Mouse (Mus musculus): ENCODE results near the gene Allc. TPM values are rescaled to one million over a fixed set of nuclear protein-coding genes. Genes with fewer than 3 reads are reported as not detected.

Gene Allc
- polyA plus RNA-seq (2012; rRNA removed), result not detected in 2 replicates

GRCm38 (mm10) chr12:28582423-28582822, at the start of gene Allc:
Gene Allc, minus strand, starts transcription at chr12:28582523.
- whole genome bisulfite sequencing, result 76% methylated on average over 8 of the region's 8 CpGs
- no peak for DNase-seq (ENCODE audit: low read depth, low spot score)

DNA sequence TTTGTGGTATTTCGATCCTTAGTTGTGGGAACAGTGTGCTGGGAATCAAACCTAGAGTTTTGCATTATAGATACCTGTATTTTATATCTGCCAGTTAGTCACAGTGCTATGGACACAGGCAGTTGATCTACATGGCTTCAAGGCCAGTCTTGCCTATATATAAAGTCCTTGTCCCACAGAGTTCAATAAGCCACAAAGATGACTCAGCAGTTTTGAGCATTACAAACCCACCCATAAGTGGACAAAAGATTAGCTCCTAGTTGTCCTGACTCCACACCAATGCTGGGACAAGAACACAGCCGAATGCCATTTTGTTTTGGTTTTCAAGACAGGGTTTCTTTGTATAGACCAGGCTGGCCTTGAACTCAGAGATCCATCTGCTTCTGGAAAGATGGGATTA, 46.1 kb upstream of the Allc start:
- WGBS, result 96% methylated on average over 2 of the region's 2 CpGs

GRCm38 (mm10) chr12:28627092-28627491, 44.8 kb upstream of the Allc start:
- DNase-seq (ENCODE audit: low read depth, low spot score), result no peak
- WGBS, result 52% methylated on average over 4 of the region's 4 CpGs

More for the DNA sequence above, 46.1 kb upstream of the Allc start:
- DNase-seq (ENCODE audit: low read depth, low spot score), result no peak

GRCm38 (mm10) chr12:28625407-28625806, 43.1 kb upstream of the Allc start:
- DNase-seq (ENCODE audit: low read depth, low spot score), result no peak
- WGBS, result 77% methylated on average over 7 of the region's 7 CpGs

DNA sequence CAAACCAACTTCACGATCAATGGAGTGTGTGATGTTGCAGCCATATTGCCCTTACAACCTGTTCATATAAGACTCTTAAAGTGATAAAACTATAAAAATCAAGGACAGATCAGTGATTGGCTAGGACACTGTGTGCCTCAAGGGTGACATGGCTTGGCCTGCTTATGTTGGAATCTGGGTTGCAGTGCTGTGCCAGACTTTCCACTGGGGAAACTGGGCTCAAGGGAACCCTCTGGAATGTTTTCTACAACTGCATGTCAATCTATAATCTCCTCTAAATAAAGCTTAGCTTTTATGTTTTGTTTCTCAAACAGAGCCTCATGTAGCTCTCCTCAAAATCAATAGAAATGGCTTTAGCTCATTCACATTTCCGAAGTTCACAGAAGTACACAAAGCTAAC, 41.9 kb upstream of the Allc start:
- DNase-seq (ENCODE audit: low read depth, low spot score), result no peak
- 50% methylated on average over 2 of the region's 2 CpGs for WGBS

GRCm38 (mm10) chr12:28623195-28623594, 40.9 kb upstream of the Allc start, which contains the start of gene Colec11:
Gene Colec11, minus strand, starts transcription at chr12:28623377.
- no peak for DNase-seq (ENCODE audit: low read depth, low spot score)
- WGBS, result 47% methylated on average over 5 of the region's 5 CpGs

GRCm38 (mm10) chr12:28622641-28623040, 40.3 kb upstream of the Allc start:
- no peak for DNase-seq (ENCODE audit: low read depth, low spot score)
- 78% methylated on average over 1 of the region's 1 CpGs for WGBS

DNA sequence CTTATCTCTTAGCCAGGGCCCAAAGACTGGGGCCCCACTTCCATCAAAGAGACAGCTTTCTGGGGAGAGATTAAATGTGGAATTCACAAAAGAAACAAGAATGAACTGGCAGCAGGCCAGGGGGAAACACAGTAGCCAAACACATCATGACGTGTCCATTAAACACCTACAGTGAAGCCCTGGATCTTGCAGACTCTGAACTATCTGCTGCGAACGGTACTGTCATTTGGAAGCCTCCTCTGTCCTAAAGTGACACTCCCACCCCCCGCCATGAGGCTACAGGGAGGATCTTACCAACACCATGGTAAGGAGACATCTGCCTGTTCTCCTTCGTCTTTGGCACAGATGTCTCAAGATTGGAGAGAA, 39.8 kb upstream of the Allc start:
- 26% methylated on average over 5 of the region's 5 CpGs for WGBS
- no peak for DNase-seq (ENCODE audit: low read depth, low spot score)

DNA sequence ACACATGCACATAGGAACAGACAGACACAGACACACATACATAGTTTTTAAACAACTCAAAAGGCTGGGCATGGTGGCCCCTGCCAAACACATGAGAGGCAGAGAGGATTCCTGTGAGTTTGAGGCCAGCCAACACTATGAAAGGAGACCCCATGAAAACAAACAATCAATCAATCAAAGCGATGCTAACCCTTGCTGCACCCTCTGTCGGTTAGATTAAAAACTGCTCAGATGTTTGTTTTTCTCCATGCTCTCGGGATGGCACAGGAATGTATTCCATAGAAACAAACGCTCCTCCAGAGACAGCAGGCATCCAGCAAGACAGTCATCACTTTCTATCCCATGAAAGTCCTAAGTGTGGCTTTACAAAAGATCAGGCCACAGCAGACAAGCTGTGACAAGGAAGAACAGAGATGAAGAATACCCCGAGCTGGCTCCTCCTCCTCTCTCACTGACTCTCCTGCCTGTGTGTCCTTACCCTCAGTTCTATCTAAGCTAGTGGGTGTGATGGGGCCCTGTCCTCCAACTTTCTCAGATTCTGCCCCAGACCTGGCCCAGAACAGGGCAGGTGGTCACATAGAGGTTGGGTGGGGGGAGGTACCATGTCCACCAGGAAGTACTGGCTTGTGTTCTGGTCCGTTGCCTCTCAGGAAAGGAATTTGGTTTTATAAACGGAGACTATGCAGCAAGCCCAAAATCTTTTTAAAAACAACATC, 39.3 kb upstream of the Allc start:
- WGBS, result 13% methylated on average over 7 of the region's 7 CpGs
- DNase-seq (ENCODE audit: low read depth, low spot score), result no peak

GRCm38 (mm10) chr12:28617297-28617696, 35.0 kb upstream of the Allc start:
- DNase-seq (ENCODE audit: low read depth, low spot score), result no peak
- WGBS, result 37% methylated on average over 4 of the region's 4 CpGs

GRCm38 (mm10) chr12:28614401-28614800, 32.1 kb upstream of the Allc start:
- WGBS, result 67% methylated on average over 7 of the region's 7 CpGs
- no peak for DNase-seq (ENCODE audit: low read depth, low spot score)

- no peak for DNase-seq (ENCODE audit: low read depth, low spot score)
- 33% methylated on average over 6 of the region's 6 CpGs for WGBS
Measured at GRCm38 (mm10) chr12:28612391-28612790, 30.1 kb upstream of the Allc start.

DNA sequence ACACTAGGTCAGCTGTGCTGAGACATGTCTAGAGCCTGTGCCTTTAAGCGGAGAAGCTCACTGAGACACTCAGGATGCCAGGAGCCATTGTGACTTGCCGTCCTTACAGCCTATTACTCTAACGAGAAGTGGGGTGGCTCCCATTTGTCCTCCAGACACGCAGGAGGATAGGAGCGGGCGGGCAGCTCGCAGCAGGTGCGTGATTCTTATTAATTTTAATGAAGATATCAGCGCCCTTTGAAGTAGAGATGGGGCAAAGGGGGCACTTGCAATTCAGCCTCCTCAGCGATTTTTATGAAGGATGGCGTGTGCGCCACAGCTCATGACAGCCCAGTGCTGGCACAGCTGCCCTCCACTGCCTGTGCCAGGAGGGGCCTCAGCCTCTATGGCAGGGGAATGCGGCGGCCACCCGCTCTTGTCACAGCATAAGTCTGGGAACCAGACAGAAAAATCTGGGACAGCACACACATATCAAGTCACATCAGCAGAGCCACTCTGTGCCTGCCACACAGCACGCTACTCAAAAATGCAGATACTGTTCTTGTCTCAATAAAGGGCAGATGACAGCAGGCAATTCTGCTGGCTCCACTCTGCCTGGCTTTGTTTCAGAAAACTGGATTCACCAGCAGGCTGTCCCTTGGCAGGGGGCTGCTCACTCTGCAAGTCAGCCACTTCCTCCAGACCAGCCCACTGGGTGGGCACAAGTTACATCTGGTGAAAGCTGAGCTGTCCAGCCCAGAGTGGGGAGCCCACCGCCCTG, 25.4 kb upstream of the Allc start:
- 64% methylated on average over 17 of the region's 17 CpGs for WGBS

GRCm38 (mm10) chr12:28603494-28603893, 21.2 kb upstream of the Allc start:
- WGBS, result 71% methylated on average over 1 of the region's 1 CpGs
- DNase-seq (ENCODE audit: low read depth, low spot score), result no peak

More for the DNA sequence above, 25.4 kb upstream of the Allc start:
- no peak for DNase-seq (ENCODE audit: low read depth, low spot score)

- 9% methylated on average over 4 of the region's 4 CpGs for WGBS
- no peak for DNase-seq (ENCODE audit: low read depth, low spot score)
Measured at GRCm38 (mm10) chr12:28602259-28602658, 19.9 kb upstream of the Allc start.

GRCm38 (mm10) chr12:28598526-28598991, 16.2 kb upstream of the Allc start:
- 63% methylated on average over 2 of the region's 2 CpGs for WGBS
- DNase-seq (ENCODE audit: low read depth, low spot score), result no peak

GRCm38 (mm10) chr12:28598110-28598509, 15.8 kb upstream of the Allc start:
- DNase-seq (ENCODE audit: low read depth, low spot score), result no peak
- WGBS, result 42% methylated on average over 3 of the region's 3 CpGs

- 66% methylated on average over 9 of the region's 9 CpGs for WGBS
- DNase-seq (ENCODE audit: low read depth, low spot score), result no peak
Measured at GRCm38 (mm10) chr12:28597699-28598098, 15.4 kb upstream of the Allc start.

- no peak for DNase-seq (ENCODE audit: low read depth, low spot score)
Measured at GRCm38 (mm10) chr12:28596851-28597250, 14.5 kb upstream of the Allc start.

DNA sequence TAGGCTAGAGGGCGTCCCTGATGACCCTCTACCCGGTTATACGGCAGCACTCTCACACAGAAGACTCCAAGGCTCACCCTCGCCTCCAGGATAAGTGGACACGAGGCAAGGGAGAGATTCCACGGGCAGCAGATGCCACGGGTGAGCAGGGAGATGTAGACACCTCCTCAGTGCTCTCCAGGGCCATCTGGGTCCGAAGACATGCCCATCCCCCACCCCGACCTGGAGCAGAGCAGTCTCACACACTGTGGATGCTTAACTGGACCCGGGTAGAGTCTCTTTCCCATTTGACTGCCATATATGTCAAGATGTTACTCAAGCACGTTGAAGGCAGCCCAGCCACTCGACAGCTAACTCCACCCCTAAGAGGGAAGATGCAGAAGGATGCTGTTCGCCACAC, 8.1 kb upstream of the Allc start:
- WGBS, result 44% methylated on average over 13 of the region's 13 CpGs
- DNase-seq (ENCODE audit: low read depth, low spot score), result no peak

Measured in large intestine, adult 2 months (tissue).